In the genomic region with DNA sequence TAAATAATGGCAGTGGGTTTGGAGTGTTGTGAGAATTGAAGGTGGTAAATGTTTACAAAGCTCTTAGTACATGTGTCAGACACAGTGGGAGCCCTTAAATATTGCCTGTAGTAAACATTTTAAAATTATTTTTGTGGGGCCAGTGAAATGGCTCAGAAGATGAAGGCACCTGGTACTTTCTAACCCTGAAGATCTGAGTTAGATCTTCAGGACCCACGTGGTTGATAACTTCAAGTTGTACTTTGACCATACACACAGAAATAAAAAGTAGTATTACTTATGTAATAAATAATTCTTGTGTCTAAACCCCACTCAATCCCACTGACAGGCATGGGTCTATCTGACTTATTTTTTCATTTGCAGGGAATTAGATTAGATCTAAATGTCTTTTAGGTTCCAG, we compare ENCODE assay signal across 17 mouse cellular contexts.
"Had no signal": no experiment of that assay in that cellular context is flagged by ENCODE, and none has a peak within 500 bp of the region (broad histone marks: within the 10 kb centered on the region; RNA-seq: fewer than 3 reads in every experiment).

No protein-coding gene starts in this region.

- H3K9me3 ChIP-seq: limb, embryonic 13.5 days; megakaryocyte, embryonic 14.5 days; midbrain, embryonic 15.5 days; neural tube, embryonic 12.5 days had no signal

- DNase-seq: kidney, adult 18-20 months; kidney, postnatal 10 days; kidney, postnatal 4 days; left cerebral cortex, postnatal 4 days; lung, embryonic 14.5 days; lung, postnatal 10 days; spleen, adult 18-20 months; thymus, adult 18-20 months; thymus, postnatal 25 days had no signal

- H3K27me3 ChIP-seq: limb, embryonic 13.5 days; megakaryocyte, embryonic 14.5 days; midbrain, embryonic 15.5 days; neural tube, embryonic 12.5 days had no signal

- H3K4me2 ChIP-seq: limb, embryonic 13.5 days; lung, embryonic 14.5 days; midbrain, embryonic 11.5 days; midbrain, embryonic 15.5 days; neural tube, embryonic 12.5 days had no signal

- H3K27ac ChIP-seq: layer of hippocampus, adult 2 months; limb, embryonic 13.5 days; macrophage; midbrain, embryonic 15.5 days; neural tube, embryonic 12.5 days had no signal

- H3K36me3 ChIP-seq: limb, embryonic 13.5 days; midbrain, embryonic 15.5 days; neural tube, embryonic 12.5 days had no signal

- ATAC-seq: inflammation-experienced regulatory T-cells, adult 6 months; midbrain, embryonic 15.5 days had no signal

- H3K9ac ChIP-seq: limb, embryonic 13.5 days; lung, embryonic 14.5 days; midbrain, embryonic 15.5 days; neural tube, embryonic 12.5 days had no signal

- H3K4me3 ChIP-seq: layer of hippocampus, adult 2 months; limb, embryonic 13.5 days; megakaryocyte, embryonic 14.5 days; midbrain, embryonic 15.5 days; neural tube, embryonic 12.5 days had no signal
